26 mouse cellular contexts compared by ENCODE assay signal in the genomic region with DNA sequence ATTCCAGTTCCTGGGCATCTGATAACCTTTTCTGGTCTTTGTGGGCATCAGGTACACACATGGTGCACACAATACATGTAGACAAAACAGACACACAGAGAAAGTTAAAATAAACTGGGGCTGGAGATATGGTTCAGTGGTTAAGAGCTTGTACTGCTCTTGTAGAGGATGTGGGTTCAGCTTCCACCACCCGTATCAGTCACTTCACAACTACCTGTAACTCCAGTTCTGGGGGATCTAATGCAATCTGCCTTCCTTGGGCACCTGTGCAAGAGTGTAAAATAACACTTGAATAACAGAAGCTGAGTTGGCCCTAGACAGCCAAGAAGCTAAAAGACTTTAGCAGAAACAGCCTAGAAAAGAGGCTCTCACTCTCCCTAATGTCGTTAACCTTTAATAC. TPM values are rescaled to one million over a fixed set of nuclear protein-coding genes. Genes with fewer than 3 reads are reported as not detected.
DNase-seq lines count a peak whose midpoint lies in the region; ATAC-seq and TF ChIP-seq lines count a peak whose summit lies in the region.
"Had no signal": no experiment of that assay in that cellular context is flagged by ENCODE, and none has a peak within 500 bp of the region (broad histone marks: within the 10 kb centered on the region; RNA-seq: fewer than 3 reads in every experiment).

No protein-coding gene starts in this region.

- peak overlapping the region; percentile 91 for H3K27ac ChIP-seq in spleen, adult 2 months (ENCODE audit: insufficient read depth, low read length)
- H3K27ac ChIP-seq: embryonic facial prominence, embryonic 10.5 days; embryonic facial prominence, embryonic 12.5 days; forebrain, embryonic 13.5 days; forebrain, embryonic 15.5 days had no signal

- no peak for TF ChIP-seq POLR2A in spleen, adult 2 months (IDR thresholded peaks at IDR 0.05; ENCODE audit: low read depth, low read length)

- no peaks in the 10 kb centered on the region for H3K36me3 ChIP-seq in spleen, adult 2 months (ENCODE audit: control insufficient read depth, insufficient read depth, low read length)
- H3K36me3 ChIP-seq: embryonic facial prominence, embryonic 10.5 days; embryonic facial prominence, embryonic 12.5 days; forebrain, embryonic 15.5 days; G1E had no signal

- intact Hi-C loops in left cerebral cortex, postnatal 25 days (cut with DNase I): no loop called here

- ATAC-seq in neutrophil, adult 5-6 weeks (ENCODE audit: extremely low read depth, insufficient number of reproducible peaks, low FRiP score, poor library complexity, severe bottlenecking): peak; percentile 96
- ATAC-seq: activated CD4-positive, CD25-positive, alpha-beta regulatory T cell, adult 4 months; CD4-positive, CD25-positive, alpha-beta regulatory T cell, adult 4 months; forebrain, embryonic 13.5 days; forebrain, embryonic 15.5 days; forebrain, postnatal 0 days; Patski had no signal

- no peak for TF ChIP-seq CTCF in spleen, adult 2 months (IDR thresholded peaks at IDR 0.05; ENCODE audit: extremely low read depth, insufficient read depth, insufficient read length, insufficient replicate concordance)

- peak; percentile 70 for DNase-seq in heart, adult 11 months
- no peak for DNase-seq in heart, adult 18-20 months
- DNase-seq in spleen, adult 2 months (ENCODE audit: low read depth in 1 of 2, low spot score in 2 of 2): peak in 1 of 2 experiments; percentile 46
- no peak for DNase-seq in spleen, adult 12 weeks (ENCODE audit: low spot score)
- DNase-seq in A20 (ENCODE audit: low read depth, low spot score): peak; percentile 85
- DNase-seq in left cerebral cortex, postnatal 25 days (ENCODE audit: low spot score in 2 of 2): no peak
- DNase-seq in cerebellum, adult 9-11 months: no peak
- DNase-seq: adrenal gland, adult 8-10 months; adrenal gland, postnatal 14 days; adrenal gland, postnatal 36 days; cerebellum, adult 11 months; cerebellum, adult 18-20 months; cerebellum, adult 8-10 months; cerebellum, postnatal 10 days; cerebellum, postnatal 25 days; forebrain, postnatal 0 days had no signal

- H3K27me3 ChIP-seq in spleen, adult 2 months (ENCODE audit: control insufficient read depth, insufficient read depth, low read length): no peaks in the 10 kb centered on the region
- H3K27me3 ChIP-seq: CH12.LX; embryonic facial prominence, embryonic 12.5 days; forebrain, embryonic 13.5 days; forebrain, embryonic 15.5 days; Patski had no signal

- 46% methylated on average over 2 of the region's 2 CpGs for WGBS in spleen, adult 2 months

- H3K4me3 ChIP-seq in spleen, adult 2 months (ENCODE audit: extremely low read depth, insufficient read depth, insufficient read length): no peak overlapping the region
- H3K4me3 ChIP-seq: embryonic facial prominence, embryonic 10.5 days; embryonic facial prominence, embryonic 12.5 days; forebrain, embryonic 13.5 days; forebrain, embryonic 15.5 days had no signal

- H3K4me1 ChIP-seq in spleen, adult 2 months (ENCODE audit: control insufficient read depth, insufficient read depth, insufficient read length): peaks cover 10% of the 10 kb centered on the region; the same call in 1 of the 2 replicates
- H3K4me1 ChIP-seq: embryonic facial prominence, embryonic 10.5 days; embryonic facial prominence, embryonic 12.5 days; forebrain, embryonic 13.5 days; forebrain, embryonic 15.5 days had no signal

RNA-seq across cellular contexts. Expression of gene Cdk13, which starts 12.3 kb away (rescaled TPM):
- total RNA-seq in heart, adult 18-20 months (2021): 10 to 100 TPM; 24.7 to 27.3 TPM
- 43.8 and 80.2 TPM in 2 replicates for polyA plus RNA-seq in spleen, adult 2 months (2012; rRNA removed)
- 195 and 196 TPM in 2 replicates for total RNA-seq in neutrophil, adult 5-6 weeks (2017)
- total RNA-seq in left cerebral cortex, postnatal 25 days (2021): 10 to 100 TPM; 56.7 to 56.9 TPM

Comparison
In these comparisons a context has a peak if more than half of its experiments do, and no peak if none do; other contexts are left out.
1. DNase-seq: peak in heart, adult 11 months (single experiment) and A20 (single experiment); none in heart, adult 18-20 months (0 of 2), spleen, adult 12 weeks (single experiment), left cerebral cortex, postnatal 25 days (0 of 2) and cerebellum, adult 9-11 months (single experiment).